29 mouse cellular contexts compared by ENCODE assay signal in the genomic region with DNA sequence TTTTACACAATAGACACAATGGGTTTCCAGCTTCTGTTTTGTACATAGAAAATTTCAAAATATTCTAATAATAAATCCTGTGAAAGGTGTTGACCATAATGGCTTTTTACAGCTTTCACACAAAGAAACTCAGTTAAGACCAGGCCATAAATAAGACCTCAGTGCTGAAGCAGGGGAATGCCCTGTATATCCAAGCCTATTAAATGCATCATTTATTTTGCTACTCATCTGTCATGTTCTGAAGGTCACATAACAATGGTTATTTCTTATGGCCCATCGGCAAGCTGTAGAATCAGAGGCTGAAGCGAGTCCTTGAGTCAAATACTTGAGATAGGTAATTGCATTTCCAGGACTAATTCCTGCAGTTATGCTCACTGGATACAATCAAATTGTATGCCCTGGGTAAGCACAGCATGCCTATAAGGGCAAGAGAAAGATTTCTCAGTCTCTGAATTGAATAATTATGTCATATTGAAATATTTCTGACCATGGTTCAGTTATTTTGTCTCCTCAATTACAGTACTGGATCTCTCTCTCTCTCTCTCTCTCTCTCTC.
DNase-seq lines count a peak whose midpoint lies in the region; ATAC-seq lines count a peak whose summit lies in the region.
"Had no signal": no experiment of that assay in that cellular context is flagged by ENCODE, and none has a peak within 500 bp of the region (broad histone marks: within the 10 kb centered on the region; RNA-seq: fewer than 3 reads in every experiment).

No protein-coding gene starts in this region.

- no peaks in the 10 kb centered on the region for H3K36me3 ChIP-seq in hindbrain, embryonic 14.5 days (replicated peaks; ENCODE audit: control insufficient read depth, insufficient read depth)
- no peaks in the 10 kb centered on the region for H3K36me3 ChIP-seq in hindbrain, embryonic 10.5 days
- H3K36me3 ChIP-seq: embryonic facial prominence, embryonic 10.5 days; embryonic facial prominence, embryonic 13.5 days; heart, embryonic 10.5 days; heart, embryonic 13.5 days had no signal

- H3K9me3 ChIP-seq in hindbrain, embryonic 14.5 days (ENCODE audit: control insufficient read depth, low read length), result no peaks in the 10 kb centered on the region
- H3K9me3 ChIP-seq in hindbrain, embryonic 10.5 days, result no peaks in the 10 kb centered on the region
- H3K9me3 ChIP-seq: embryonic facial prominence, embryonic 10.5 days; embryonic facial prominence, embryonic 13.5 days; forebrain, embryonic 13.5 days; heart, embryonic 10.5 days; heart, embryonic 13.5 days had no signal

- DNase-seq in hindbrain, embryonic 14.5 days (ENCODE audit: low spot score), result peak; percentile 28
- no peak for DNase-seq in hindbrain, embryonic 10.5 days (ENCODE audit: low spot score)
- DNase-seq in Muller cell, postnatal 12 days (ENCODE audit: inconsistent ontology term), result peak; percentile 6
- peak; percentile 2 for DNase-seq in mesoderm, embryonic 11.5 days (ENCODE audit: low read depth, low spot score)
- DNase-seq in retina, embryonic 14.5 days (ENCODE audit: low spot score), result peak; percentile 62
- DNase-seq in cerebellum, adult 11 months, result no peak
- no peak for DNase-seq in kidney, postnatal 25 days
- DNase-seq: adrenal gland, postnatal 10 days; adrenal gland, postnatal 36 days; cerebellum, adult 8-10 months; cerebellum, postnatal 10 days; cerebellum, postnatal 36 days; embryo, embryonic 11 days; gastrocnemius, postnatal 10 days; gastrocnemius, postnatal 36 days; heart, adult 2 months; heart, postnatal 14 days; heart, postnatal 4 days had no signal

- no peak overlapping the region for H3K9ac ChIP-seq in hindbrain, embryonic 14.5 days
- H3K9ac ChIP-seq: embryonic facial prominence, embryonic 13.5 days; forebrain, embryonic 13.5 days; heart, embryonic 13.5 days had no signal

- no peaks in the 10 kb centered on the region for H3K4me1 ChIP-seq in hindbrain, embryonic 14.5 days (replicated peaks; ENCODE audit: control insufficient read depth, insufficient read depth, low read length)
- no peaks in the 10 kb centered on the region for H3K4me1 ChIP-seq in hindbrain, embryonic 10.5 days (replicated peaks)
- H3K4me1 ChIP-seq: embryonic facial prominence, embryonic 10.5 days; embryonic facial prominence, embryonic 13.5 days; forebrain, embryonic 13.5 days; heart, embryonic 10.5 days; heart, embryonic 13.5 days had no signal

- no peak overlapping the region for H3K4me2 ChIP-seq in hindbrain, embryonic 14.5 days (replicated peaks)
- H3K4me2 ChIP-seq: embryonic facial prominence, embryonic 13.5 days; forebrain, embryonic 13.5 days; heart, embryonic 13.5 days had no signal

- H3K27me3 ChIP-seq in hindbrain, embryonic 14.5 days (ENCODE audit: control insufficient read depth, insufficient read depth, low read length), result no peaks in the 10 kb centered on the region
- no peaks in the 10 kb centered on the region for H3K27me3 ChIP-seq in hindbrain, embryonic 10.5 days (ENCODE audit: insufficient read depth, poor library complexity, severe bottlenecking)
- H3K27me3 ChIP-seq: embryonic facial prominence, embryonic 13.5 days; forebrain, embryonic 13.5 days; heart, embryonic 13.5 days had no signal

- H3K27ac ChIP-seq in hindbrain, embryonic 14.5 days, result no peak overlapping the region
- H3K27ac ChIP-seq in hindbrain, embryonic 10.5 days, result no peak overlapping the region
- H3K27ac ChIP-seq: embryonic facial prominence, embryonic 10.5 days; embryonic facial prominence, embryonic 13.5 days; forebrain, embryonic 13.5 days; heart, adult 2 months; heart, embryonic 10.5 days; heart, embryonic 13.5 days had no signal

- H3K4me3 ChIP-seq in hindbrain, embryonic 14.5 days (replicated peaks; ENCODE audit: low read length), result no peak overlapping the region
- no peak overlapping the region for H3K4me3 ChIP-seq in hindbrain, embryonic 10.5 days
- H3K4me3 ChIP-seq: embryonic facial prominence, embryonic 10.5 days; embryonic facial prominence, embryonic 13.5 days; erythroblast, embryonic 14.5 days; forebrain, embryonic 13.5 days; heart, adult 2 months; heart, embryonic 10.5 days; heart, embryonic 13.5 days had no signal

- 56% methylated on average over 2 of the region's 2 CpGs for WGBS in hindbrain, embryonic 14.5 days
- 81% methylated on average over 2 of the region's 2 CpGs for WGBS in hindbrain, embryonic 10.5 days

- no peak for ATAC-seq in hindbrain, embryonic 14.5 days (ENCODE audit: low FRiP score)
- ATAC-seq: CD4-positive, CD25-positive, alpha-beta regulatory T cell, adult 4 months; forebrain, embryonic 13.5 days; forebrain, embryonic 16.5 days; hindbrain, embryonic 16.5 days; inflammation-experienced regulatory T-cells, adult 6 months; intestine, embryonic 16.5 days had no signal

Comparison
In these comparisons a context has a peak if more than half of its experiments do, and no peak if none do; other contexts are left out.
1. DNase-seq: peak in hindbrain, embryonic 14.5 days (single experiment), Muller cell, postnatal 12 days (single experiment), mesoderm, embryonic 11.5 days (single experiment) and retina, embryonic 14.5 days (single experiment); none in hindbrain, embryonic 10.5 days (single experiment), cerebellum, adult 11 months (single experiment) and kidney, postnatal 25 days (0 of 2).